Mouse (Mus musculus): ENCODE measurements at regions not wholly inside any gene's neighbourhood (a gene's known extent, or its start where the extent isn't known, plus 50 kb on each side); places are given as distances from the start of the nearest gene placed in this dataset.

GRCm38 (mm10) chr5:70501385-70501784 is 341.0 kb downstream of the Gabrg1 start:
- Histone ChIP-seq H3K27me3 (replicated peaks; ENCODE audit: control insufficient read depth, insufficient read depth, low read length) (no peaks in the 10 kb centered on the region), H3K4me1 (replicated peaks; ENCODE audit: control insufficient read depth, insufficient read depth, low read length) (no peaks in the 10 kb centered on the region), H3K9me3 (ENCODE audit: control insufficient read depth, low read length) (no peaks in the 10 kb centered on the region), H3K27ac (ENCODE audit: low read length) (no peak overlapping the region), H3K4me3 (replicated peaks; ENCODE audit: low read length) (no peak overlapping the region), H3K9ac (replicated peaks; ENCODE audit: low read depth, low read length) (no peak overlapping the region), H3K36me3 (ENCODE audit: control insufficient read depth, insufficient read depth) (no peaks in the 10 kb centered on the region), H3K4me2 (ENCODE audit: low read length) (no peak overlapping the region)
- WGBS: 33% methylated on average over 1 of the region's 1 CpGs
- ATAC-seq: peak; percentile 84

- no peaks in the 10 kb centered on the region for H3K36me3 ChIP-seq (ENCODE audit: control insufficient read depth, insufficient read depth)
- ATAC-seq: no peak; the same call in 1 of the 2 replicates
- no peaks in the 10 kb centered on the region for H3K27me3 ChIP-seq (replicated peaks; ENCODE audit: control insufficient read depth, insufficient read depth, low read length)
- H3K27ac ChIP-seq (ENCODE audit: low read length): no peak overlapping the region
- no peaks in the 10 kb centered on the region for H3K9me3 ChIP-seq (ENCODE audit: control insufficient read depth, low read length)
- H3K4me2 ChIP-seq (ENCODE audit: low read length): no peak overlapping the region
- no peak overlapping the region for H3K4me3 ChIP-seq (replicated peaks; ENCODE audit: low read length)
- H3K9ac ChIP-seq (replicated peaks; ENCODE audit: low read depth, low read length): no peak overlapping the region
- WGBS: 78% methylated on average over 4 of the region's 4 CpGs
- H3K4me1 ChIP-seq (replicated peaks; ENCODE audit: control insufficient read depth, insufficient read depth, low read length): no peaks in the 10 kb centered on the region
Measured at GRCm38 (mm10) chr5:70476076-70476475, 366.3 kb downstream of the Gabrg1 start.

- H3K9ac ChIP-seq (replicated peaks; ENCODE audit: low read depth, low read length): no peak overlapping the region
- no peak overlapping the region for H3K27ac ChIP-seq (ENCODE audit: low read length)
- H3K4me2 ChIP-seq (ENCODE audit: low read length): no peak overlapping the region
- ATAC-seq: no peak
- H3K36me3 ChIP-seq (ENCODE audit: control insufficient read depth, insufficient read depth): no peaks in the 10 kb centered on the region
- 56% methylated on average over 4 of the region's 4 CpGs for WGBS
- no peaks in the 10 kb centered on the region for H3K4me1 ChIP-seq (replicated peaks; ENCODE audit: control insufficient read depth, insufficient read depth, low read length)
- H3K4me3 ChIP-seq (replicated peaks; ENCODE audit: low read length): no peak overlapping the region
- no peaks in the 10 kb centered on the region for H3K27me3 ChIP-seq (replicated peaks; ENCODE audit: control insufficient read depth, insufficient read depth, low read length)
- H3K9me3 ChIP-seq (ENCODE audit: control insufficient read depth, low read length): no peaks in the 10 kb centered on the region
Measured at GRCm38 (mm10) chr5:70434636-70435035, 407.8 kb downstream of the Gabrg1 start.

GRCm38 (mm10) chr5:70400561-70400960 is 441.9 kb downstream of the Gabrg1 start:
- WGBS: 90% methylated on average over 3 of the region's 3 CpGs
- Histone ChIP-seq H3K36me3 (ENCODE audit: control insufficient read depth, insufficient read depth) (no peaks in the 10 kb centered on the region), H3K27ac (ENCODE audit: low read length) (no peak overlapping the region), H3K4me2 (ENCODE audit: low read length) (no peak overlapping the region), H3K9me3 (ENCODE audit: control insufficient read depth, low read length) (no peaks in the 10 kb centered on the region), H3K4me3 (replicated peaks; ENCODE audit: low read length) (no peak overlapping the region), H3K27me3 (replicated peaks; ENCODE audit: control insufficient read depth, insufficient read depth, low read length) (no peaks in the 10 kb centered on the region), H3K4me1 (replicated peaks; ENCODE audit: control insufficient read depth, insufficient read depth, low read length) (no peaks in the 10 kb centered on the region), H3K9ac (replicated peaks; ENCODE audit: low read depth, low read length) (no peak overlapping the region)
- no peak for ATAC-seq

- no peak for ATAC-seq
- Histone ChIP-seq H3K9ac (replicated peaks; ENCODE audit: low read depth, low read length) (no peak overlapping the region), H3K27me3 (replicated peaks; ENCODE audit: control insufficient read depth, insufficient read depth, low read length) (no peaks in the 10 kb centered on the region), H3K27ac (ENCODE audit: low read length) (no peak overlapping the region), H3K36me3 (ENCODE audit: control insufficient read depth, insufficient read depth) (no peaks in the 10 kb centered on the region), H3K4me2 (ENCODE audit: low read length) (no peak overlapping the region), H3K9me3 (ENCODE audit: control insufficient read depth, low read length) (no peaks in the 10 kb centered on the region), H3K4me1 (replicated peaks; ENCODE audit: control insufficient read depth, insufficient read depth, low read length) (no peaks in the 10 kb centered on the region), H3K4me3 (replicated peaks; ENCODE audit: low read length) (no peak overlapping the region)
- WGBS: 74% methylated on average over 2 of the region's 2 CpGs
Measured at GRCm38 (mm10) chr5:70389926-70390325, 452.5 kb downstream of the Gabrg1 start.

- Histone ChIP-seq H3K27ac (ENCODE audit: low read length) (no peak overlapping the region), H3K9me3 (ENCODE audit: control insufficient read depth, low read length) (no peaks in the 10 kb centered on the region), H3K4me1 (replicated peaks; ENCODE audit: control insufficient read depth, insufficient read depth, low read length) (no peaks in the 10 kb centered on the region), H3K4me3 (replicated peaks; ENCODE audit: low read length) (no peak overlapping the region), H3K36me3 (ENCODE audit: control insufficient read depth, insufficient read depth) (no peaks in the 10 kb centered on the region), H3K27me3 (replicated peaks; ENCODE audit: control insufficient read depth, insufficient read depth, low read length) (no peaks in the 10 kb centered on the region), H3K9ac (replicated peaks; ENCODE audit: low read depth, low read length) (no peak overlapping the region), H3K4me2 (ENCODE audit: low read length) (no peak overlapping the region)
- WGBS: 84% methylated on average over 3 of the region's 3 CpGs
- ATAC-seq: no peak
Measured at GRCm38 (mm10) chr5:70387318-70387717, 455.1 kb downstream of the Gabrg1 start.

Data from forebrain, embryonic 16.5 days (tissue).